Mouse (Mus musculus): ENCODE results near the gene Noct.
A peak's percentile ranks its signal among the peaks of the same experiment; 100 is the strongest.

Noct gene

DNA sequence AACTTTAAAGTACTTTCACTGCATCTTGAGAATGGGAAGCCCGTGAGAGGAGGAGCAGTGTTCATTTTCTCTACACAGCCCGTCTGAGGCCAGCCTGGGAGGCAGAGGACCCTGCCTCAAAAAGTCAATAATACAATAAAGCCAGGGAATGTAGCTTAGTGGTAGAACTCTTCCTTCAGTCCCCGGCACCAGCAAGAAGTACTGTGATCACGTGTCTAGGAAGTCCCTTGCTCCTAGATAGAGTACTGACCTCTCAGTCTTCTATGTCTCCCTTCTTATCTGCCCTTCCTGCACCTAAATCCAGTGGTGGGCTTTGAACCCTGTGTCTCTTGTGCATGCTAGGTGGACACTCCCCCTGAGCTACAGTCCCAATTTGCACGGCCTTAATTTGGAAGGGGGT lies 6.6 kb downstream of the Noct start:
- no peak for DNase-seq (ENCODE audit: low read depth, low spot score)

GRCm38 (mm10) chr3:51231499-51231898 lies 7.3 kb downstream of the Noct start:
- no peak for DNase-seq (ENCODE audit: low read depth, low spot score)

DNA sequence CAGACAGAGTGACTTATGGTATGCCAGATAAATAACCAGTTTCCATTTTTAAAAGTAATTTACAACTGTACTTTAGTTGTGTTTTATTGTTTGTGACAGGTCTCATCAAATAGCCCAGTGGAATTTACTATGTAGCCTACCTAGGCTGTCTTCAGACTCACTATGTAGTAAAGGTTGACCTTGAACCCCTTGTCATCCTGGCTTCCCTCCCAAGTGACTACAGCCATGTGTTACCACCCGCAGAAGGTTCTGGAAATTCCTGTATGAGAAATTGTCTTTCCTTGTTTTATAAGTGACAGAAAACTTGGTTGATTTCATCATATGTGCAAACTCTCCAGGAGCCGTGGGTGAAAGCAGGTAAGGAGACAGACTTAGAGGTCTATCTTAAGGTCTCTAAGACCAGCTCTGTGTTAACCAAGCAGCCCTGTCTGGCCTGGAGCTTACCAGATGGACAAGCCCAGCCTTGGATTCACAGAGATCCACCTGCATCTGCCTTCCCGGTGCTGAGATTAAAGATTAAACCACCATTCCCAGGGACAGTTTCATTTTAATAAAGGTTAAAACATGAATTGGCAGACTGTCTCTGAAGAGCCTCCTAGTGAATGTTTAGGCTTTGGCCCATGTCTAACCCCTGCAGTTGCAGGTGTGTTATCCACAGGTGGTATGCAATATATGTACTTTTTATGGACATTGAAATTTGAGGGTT lies 8.1 kb downstream of the Noct start:
- no peak for DNase-seq (ENCODE audit: low read depth, low spot score)

DNA sequence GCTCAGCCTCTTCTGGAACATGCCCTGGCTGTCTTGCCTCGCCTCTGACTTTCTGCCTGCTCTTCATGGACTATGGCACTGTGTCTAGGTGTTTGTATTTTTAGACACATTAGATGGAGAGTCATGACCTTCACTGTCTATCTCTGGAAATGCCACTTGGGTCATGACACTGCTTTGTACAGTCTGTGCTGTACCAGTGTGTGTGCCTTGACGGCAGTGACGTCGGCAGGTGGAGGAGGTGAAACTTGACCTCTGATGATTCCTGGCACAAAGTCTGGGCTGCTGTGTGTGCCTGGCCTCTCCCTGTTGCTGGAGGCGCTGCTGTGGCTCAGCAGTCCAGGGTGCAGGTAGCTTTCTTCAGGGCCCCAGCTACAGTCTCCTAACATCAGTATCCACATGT lies 9.2 kb downstream of the Noct start:
- DNase-seq (ENCODE audit: low read depth, low spot score) = no peak

GRCm38 (mm10) chr3:51233918-51234751 lies 9.9 kb downstream of the Noct start:
- peak; percentile 91 for DNase-seq (ENCODE audit: low read depth, low spot score)

- DNase-seq (ENCODE audit: low read depth, low spot score) = no peak
These were observed 10.5 kb downstream of the Noct start for GRCm38 (mm10) chr3:51234752-51235055.

DNA sequence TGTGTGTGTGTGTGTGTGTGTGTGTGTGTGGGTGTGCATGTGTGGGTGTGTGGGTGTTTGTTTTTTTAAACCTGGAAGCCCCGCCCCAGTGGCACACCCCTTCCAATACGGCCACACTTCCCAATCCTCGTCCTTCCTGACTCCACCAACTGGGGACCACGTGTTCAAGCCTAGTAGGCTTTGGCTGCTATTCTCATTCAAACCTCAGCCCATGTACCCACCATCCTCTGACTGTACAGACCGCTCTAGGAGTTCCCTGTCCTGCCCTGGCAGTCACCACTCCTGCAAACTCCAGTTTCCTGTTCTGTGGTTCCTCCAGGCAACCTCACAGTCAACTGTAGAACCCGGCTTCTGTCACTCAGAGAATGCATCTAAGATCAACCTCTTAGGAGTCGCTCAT lies 14.3 kb downstream of the Noct start:
- DNase-seq (ENCODE audit: low read depth, low spot score) = no peak

GRCm38 (mm10) chr3:51239541-51239940 lies 15.3 kb downstream of the Noct start:
- no peak for DNase-seq (ENCODE audit: low read depth, low spot score)

- no peak for DNase-seq (ENCODE audit: low read depth, low spot score)
These were observed 23.5 kb downstream of the Noct start for GRCm38 (mm10) chr3:51247704-51248103.

DNA sequence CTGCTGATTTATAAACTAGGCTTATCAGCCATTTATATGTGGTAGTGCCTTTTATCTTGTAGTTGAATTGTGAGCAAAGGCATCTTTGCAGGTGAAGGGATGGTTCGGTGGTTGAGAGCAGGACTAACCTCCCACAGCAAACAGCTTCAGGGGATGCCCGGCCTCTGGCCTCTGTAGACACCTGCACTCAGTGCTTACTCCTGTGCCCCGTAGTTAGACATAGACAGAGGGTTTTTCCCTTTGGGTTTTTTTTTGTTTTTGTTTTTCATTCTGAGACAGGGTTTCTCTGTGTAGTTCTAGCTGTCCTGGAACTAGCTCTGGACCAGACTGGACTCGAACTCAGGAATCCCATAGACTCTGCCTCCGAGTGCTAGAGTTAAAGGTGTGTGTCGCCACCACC lies 24.4 kb downstream of the Noct start:
- no peak for DNase-seq (ENCODE audit: low read depth, low spot score)

DNA sequence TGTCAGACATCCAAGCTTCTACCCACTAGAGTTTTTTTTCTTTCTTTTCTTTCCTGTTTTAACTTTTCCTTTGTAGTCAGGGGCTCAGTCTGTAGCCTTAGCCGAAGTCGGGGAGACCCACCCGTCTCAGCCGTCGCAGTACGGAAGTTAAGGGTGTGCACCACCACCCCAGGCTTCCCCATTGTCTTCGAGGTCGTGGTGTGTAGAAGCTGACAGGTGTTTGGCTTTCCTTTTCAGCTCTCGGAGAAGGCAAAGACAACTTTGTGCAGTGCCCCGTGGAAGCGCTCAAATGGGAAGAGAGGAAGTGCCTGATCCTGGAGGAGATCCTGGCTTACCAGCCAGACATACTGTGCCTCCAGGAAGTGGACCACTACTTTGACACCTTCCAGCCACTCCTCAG lies 25.2 kb downstream of the Noct start:
- DNase-seq (ENCODE audit: low read depth, low spot score) = no peak

DNA sequence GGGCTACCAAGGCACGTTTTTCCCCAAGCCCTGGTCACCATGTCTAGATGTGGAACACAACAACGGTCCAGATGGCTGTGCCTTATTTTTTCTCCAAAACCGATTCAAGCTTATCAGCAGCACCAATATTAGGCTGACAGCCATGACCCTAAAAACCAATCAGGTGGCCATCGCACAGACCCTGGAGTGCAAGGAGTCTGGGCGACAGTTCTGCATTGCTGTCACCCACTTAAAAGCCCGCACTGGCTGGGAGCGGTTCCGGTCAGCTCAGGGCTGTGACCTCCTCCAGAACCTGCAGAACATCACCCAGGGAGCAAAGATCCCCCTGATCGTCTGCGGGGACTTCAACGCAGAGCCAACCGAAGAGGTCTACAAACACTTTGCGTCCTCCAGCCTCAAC lies 25.6 kb downstream of the Noct start:
- DNase-seq (ENCODE audit: low read depth, low spot score) = no peak

DNA sequence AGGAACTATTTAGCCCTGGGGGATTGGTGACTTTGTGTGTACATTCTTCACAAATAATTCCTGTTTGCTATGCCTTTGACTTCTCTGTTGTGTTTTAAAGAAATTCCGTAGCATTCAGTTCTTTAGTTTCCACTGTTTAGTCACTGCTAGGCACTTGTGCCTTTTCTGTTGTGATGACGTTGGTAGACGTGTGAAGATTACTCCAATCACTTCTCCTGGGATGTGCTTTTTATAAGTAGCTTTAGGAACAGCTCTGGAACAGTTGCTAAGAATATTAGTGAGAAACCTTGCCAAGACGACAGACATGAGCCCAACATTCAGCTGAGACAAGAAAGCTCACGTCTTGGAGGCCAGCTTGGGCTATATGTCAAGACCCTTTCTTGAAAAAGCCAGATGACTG lies 26.8 kb downstream of the Noct start:
- no peak for DNase-seq (ENCODE audit: low read depth, low spot score)

DNA sequence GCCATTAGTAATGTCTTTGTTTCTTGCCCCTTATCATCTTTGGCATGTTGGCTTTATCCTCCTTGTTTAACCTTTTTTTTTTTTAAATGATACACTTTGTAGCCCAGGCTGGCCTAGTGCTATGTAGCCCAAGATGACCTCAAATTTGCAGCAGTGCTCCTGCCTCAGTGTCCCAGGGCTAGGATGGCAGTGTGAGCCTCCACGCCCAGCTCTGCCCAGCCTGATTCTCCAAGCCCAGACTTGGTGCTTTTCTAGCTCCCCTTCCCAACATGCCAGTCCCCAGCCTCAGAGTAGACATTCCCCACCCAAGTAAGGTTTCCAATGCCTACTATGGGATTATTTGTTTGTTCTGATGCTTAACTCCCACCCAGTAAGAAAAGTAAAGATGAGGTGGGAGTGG lies 28.0 kb downstream of the Noct start:
- DNase-seq (ENCODE audit: low read depth, low spot score) = no peak

GRCm38 (mm10) chr3:51252689-51253402 lies 28.6 kb downstream of the Noct start:
- no peak for DNase-seq (ENCODE audit: low read depth, low spot score)

- DNase-seq (ENCODE audit: low read depth, low spot score) = no peak
These were observed 30.5 kb downstream of the Noct start for GRCm38 (mm10) chr3:51254784-51255183.

GRCm38 (mm10) chr3:51256450-51256849 lies 32.2 kb downstream of the Noct start:
- DNase-seq (ENCODE audit: low read depth, low spot score) = no peak

GRCm38 (mm10) chr3:51258070-51258469 lies 33.8 kb downstream of the Noct start:
- DNase-seq (ENCODE audit: low read depth, low spot score) = no peak

- DNase-seq (ENCODE audit: low read depth, low spot score) = no peak
These were observed 38.7 kb downstream of the Noct start for GRCm38 (mm10) chr3:51262942-51263341.

DNA sequence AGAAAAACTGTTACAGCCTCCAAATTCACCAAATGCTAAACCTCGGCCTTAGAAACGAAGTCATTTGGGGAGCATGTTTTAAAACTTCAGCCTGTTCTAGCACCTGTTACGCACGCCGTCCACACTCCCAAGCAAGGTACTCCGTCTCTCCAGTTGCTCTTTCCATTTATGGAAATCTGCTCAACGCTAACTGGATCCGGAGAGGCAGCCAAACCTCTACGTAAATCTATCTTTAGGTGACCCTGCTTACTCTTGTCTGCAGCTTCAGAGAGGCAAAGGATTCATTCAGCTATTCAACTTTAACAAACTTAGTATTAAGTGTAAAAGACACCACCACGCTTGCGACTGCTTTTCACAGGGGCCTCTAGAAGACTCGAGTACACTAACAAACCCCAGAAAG lies 44.2 kb downstream of the Noct start:
- no peak for DNase-seq (ENCODE audit: low read depth, low spot score)

DNA sequence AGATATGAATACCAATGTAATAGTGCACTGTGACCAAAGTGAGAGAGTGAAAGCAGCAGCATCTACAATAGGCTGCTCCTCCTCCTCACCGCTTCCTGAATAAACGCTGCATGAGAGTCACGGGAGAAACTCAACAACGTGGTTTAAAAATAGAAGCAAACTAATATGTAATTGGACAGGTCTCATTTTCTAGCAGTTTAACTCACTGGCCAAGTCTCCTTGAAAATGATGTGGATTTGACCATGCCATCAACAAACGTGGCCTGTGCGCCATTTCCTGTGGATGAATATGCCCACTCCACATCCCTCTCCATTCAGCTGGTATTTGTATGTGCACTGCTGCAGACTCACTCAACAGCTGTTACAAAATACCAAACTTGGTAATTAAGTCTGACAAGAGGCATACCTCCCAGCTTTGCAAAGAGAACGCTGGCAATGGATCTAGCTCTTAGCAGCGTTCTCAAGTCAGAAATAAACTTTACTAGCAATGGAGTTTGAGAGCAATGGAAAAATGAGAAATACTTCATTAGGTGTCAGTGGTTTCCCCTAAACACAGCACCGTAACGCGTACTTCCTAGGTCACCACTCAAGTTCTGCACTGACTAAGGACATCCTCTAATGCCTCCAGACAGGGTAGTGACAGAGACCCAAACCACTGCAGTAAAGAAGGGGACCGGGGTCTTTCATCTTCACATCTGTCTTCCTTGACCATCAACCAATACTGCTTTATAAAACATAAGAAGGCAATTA lies 46.0 kb downstream of the Noct start:
- no peak for DNase-seq (ENCODE audit: low read depth, low spot score)

GRCm38 (mm10) chr3:51275956-51276398 lies 51.7 kb downstream of the Noct start:
- DNase-seq (ENCODE audit: low read depth, low spot score) = peak; percentile 99
